Mouse (Mus musculus): ENCODE measurements around the gene Nfia.

Gene Nfia

GRCm38 (mm10) chr4:97917568-97917967, 145.0 kb downstream of the Nfia start:
- no peak for DNase-seq

GRCm38 (mm10) chr4:97918675-97919074, 146.1 kb downstream of the Nfia start:
- no peak for DNase-seq

GRCm38 (mm10) chr4:97919773-97920172, 147.2 kb downstream of the Nfia start:
- no peak for DNase-seq

- no peak for DNase-seq
Measured at GRCm38 (mm10) chr4:97920287-97921079, 147.9 kb downstream of the Nfia start.

GRCm38 (mm10) chr4:97921682-97922081, 149.1 kb downstream of the Nfia start:
- DNase-seq = no peak

- DNase-seq = no peak
Measured at GRCm38 (mm10) chr4:97923248-97923647, 150.7 kb downstream of the Nfia start.

GRCm38 (mm10) chr4:97923876-97924316, 151.4 kb downstream of the Nfia start:
- no peak for DNase-seq

GRCm38 (mm10) chr4:97924414-97924813, 151.9 kb downstream of the Nfia start:
- DNase-seq = no peak

- DNase-seq = no peak
Measured at GRCm38 (mm10) chr4:97924855-97925254, 152.3 kb downstream of the Nfia start.

GRCm38 (mm10) chr4:97925644-97926043, 153.1 kb downstream of the Nfia start:
- DNase-seq = no peak

GRCm38 (mm10) chr4:97926607-97927308, 154.2 kb downstream of the Nfia start:
- no peak for DNase-seq

GRCm38 (mm10) chr4:97927309-97927656, 154.7 kb downstream of the Nfia start:
- DNase-seq = no peak

- DNase-seq = no peak
Measured at GRCm38 (mm10) chr4:97936371-97936770, 163.8 kb downstream of the Nfia start.

- no peak for DNase-seq
Measured at GRCm38 (mm10) chr4:97936912-97937311, 164.4 kb downstream of the Nfia start.

- no peak for DNase-seq
Measured at GRCm38 (mm10) chr4:97939492-97939891, 167.0 kb downstream of the Nfia start.

GRCm38 (mm10) chr4:97939920-97940520, 167.5 kb downstream of the Nfia start:
- DNase-seq = no peak

GRCm38 (mm10) chr4:97941616-97942015, 169.1 kb downstream of the Nfia start:
- DNase-seq = no peak

- DNase-seq = no peak
Measured at GRCm38 (mm10) chr4:97944309-97944708, 171.8 kb downstream of the Nfia start.

- no peak for DNase-seq
Measured at GRCm38 (mm10) chr4:97947484-97947883, 174.9 kb downstream of the Nfia start.

GRCm38 (mm10) chr4:97948250-97948649, 175.7 kb downstream of the Nfia start:
- DNase-seq = no peak

GRCm38 (mm10) chr4:97950341-97951071, 178.0 kb downstream of the Nfia start:
- DNase-seq = no peak

GRCm38 (mm10) chr4:97953886-97954285, 181.4 kb downstream of the Nfia start:
- no peak for DNase-seq

GRCm38 (mm10) chr4:97958121-97958520, 185.6 kb downstream of the Nfia start:
- no peak for DNase-seq

All from thymus, postnatal 14 days (tissue).